Mouse (Mus musculus): ENCODE results near the gene Nup93.
A peak's percentile ranks its signal among the peaks of the same experiment; 100 is the strongest.

Gene Nup93

GRCm38 (mm10) chr8:94362607-94363239, 148.4 kb downstream of the Nup93 start:
- DNase-seq (ENCODE audit: low spot score): no peak

DNA sequence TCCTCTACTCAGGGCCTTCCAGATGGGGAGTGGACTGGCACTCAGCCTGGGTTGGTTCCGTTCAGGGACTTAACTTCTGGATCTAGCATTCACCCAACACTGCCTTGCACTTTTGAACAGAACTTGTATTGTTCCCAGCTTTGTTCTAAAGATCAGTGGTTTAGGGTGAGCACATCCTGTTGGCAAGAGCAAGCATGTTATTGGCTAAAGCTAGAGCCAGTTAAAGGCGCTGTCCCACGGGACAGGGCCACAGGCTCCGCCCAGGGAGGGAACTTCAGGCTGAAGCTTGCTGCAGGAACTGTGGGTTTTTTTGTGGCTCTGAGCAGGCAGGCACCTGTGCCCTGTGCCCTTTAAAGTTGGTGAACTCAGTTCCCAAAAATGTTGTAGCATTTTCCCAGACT, 148.9 kb downstream of the Nup93 start:
- DNase-seq (ENCODE audit: low spot score): peak; percentile 15

DNA sequence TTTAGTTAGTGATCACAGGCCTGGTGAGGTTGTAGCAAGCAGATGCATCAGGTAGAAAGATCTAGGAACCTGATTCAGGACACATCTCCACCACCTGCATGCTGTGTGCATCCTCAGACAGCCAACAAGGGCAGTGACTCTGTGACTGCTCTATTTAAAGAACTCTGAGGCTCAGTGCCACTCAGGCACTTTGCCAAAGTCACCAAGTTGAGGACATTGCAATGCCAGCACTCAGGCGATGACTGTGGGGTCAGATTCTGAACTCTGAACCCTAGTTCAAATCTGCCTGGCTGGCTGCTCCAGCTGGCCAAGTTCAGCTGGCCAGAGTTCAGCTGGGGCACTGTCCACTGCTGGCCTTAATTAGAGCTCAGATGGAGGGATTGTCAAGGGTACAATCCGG, 149.5 kb downstream of the Nup93 start:
- no peak for DNase-seq (ENCODE audit: low spot score)

DNA sequence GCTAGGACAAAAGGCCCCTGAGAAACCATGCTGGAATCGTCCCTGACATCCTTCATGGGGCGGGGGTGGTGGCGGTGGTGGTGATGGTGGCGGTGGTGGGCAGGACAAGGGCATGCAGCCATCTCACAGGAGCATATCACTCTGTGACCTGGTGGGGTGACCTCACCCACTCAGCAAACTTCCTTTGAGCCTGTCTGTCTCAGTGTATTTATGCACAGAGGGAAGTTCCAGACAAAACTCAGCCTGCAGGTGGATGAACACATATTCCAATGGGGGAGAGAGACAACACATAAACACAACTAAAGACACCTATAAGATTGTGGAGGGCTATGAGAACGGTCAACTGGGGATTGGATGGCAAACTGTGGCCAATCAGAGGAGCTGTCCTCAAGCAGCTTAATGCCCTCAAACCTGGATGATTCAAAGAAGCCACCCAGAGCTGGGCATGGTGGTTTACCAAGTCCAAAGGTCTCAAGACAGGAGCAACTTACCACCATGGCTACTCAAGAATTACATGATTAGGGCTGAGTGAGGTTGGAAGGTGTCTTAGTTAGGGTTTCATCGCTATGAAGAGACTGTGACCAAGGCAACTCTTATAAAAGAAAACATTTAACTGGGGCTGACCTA, 150.4 kb downstream of the Nup93 start:
- DNase-seq (ENCODE audit: low spot score): no peak

DNA sequence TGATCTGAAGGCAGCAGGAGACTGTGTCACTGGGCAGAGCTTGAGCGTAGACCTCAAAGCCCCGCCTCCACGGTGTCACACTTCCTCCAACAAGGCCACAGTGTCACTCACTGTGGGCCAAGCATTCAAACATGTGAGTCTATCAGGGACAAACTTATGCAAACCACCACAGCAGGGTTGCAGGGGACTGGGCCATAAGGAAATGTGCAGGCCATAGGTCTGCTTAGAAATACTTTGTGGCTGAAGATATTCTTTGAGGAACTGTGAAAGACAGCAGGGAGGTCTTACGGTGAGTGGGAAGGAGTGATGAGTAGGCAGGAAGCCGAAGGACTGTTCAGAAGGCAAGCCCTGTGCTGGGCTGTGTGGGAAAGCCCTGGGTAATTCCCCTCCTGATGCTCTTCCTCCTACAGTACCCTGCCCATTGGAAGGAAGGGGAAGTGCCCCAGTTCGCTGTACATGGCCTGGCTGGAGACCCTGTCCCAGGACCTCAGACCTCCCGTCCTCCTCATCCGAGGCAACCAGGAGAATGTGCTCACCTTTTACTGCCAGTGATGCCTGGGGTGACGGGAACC, 151.1 kb downstream of the Nup93 start:
- no peak for DNase-seq (ENCODE audit: low spot score)
